Mouse (Mus musculus) gonadal fat pad, adult 2 months (tissue): ENCODE measurements around the gene Spata6. TPM values are rescaled to one million over a fixed set of nuclear protein-coding genes. Genes with fewer than 3 reads are reported as not detected.
A peak's percentile ranks its signal among the peaks of the same experiment; 100 is the strongest.

Experiments
- DNase-seq: peaks from one replicate; pipeline ENCODE4 v3.0.0-alpha.2; 2012; ENCODE audit warnings: low read depth
- polyA plus RNA-seq: library from polyadenylated mRNA; depleted of rRNA; stranded (reverse); fragments of >200 nt; gene quantifications from 2 replicates; pipeline ENCODE4 v1.2.3, GENCODE M21; 2012; rRNA removed

Spata6 gene
- 15.9 and 19.4 TPM in 2 replicates for polyA plus RNA-seq

DNA sequence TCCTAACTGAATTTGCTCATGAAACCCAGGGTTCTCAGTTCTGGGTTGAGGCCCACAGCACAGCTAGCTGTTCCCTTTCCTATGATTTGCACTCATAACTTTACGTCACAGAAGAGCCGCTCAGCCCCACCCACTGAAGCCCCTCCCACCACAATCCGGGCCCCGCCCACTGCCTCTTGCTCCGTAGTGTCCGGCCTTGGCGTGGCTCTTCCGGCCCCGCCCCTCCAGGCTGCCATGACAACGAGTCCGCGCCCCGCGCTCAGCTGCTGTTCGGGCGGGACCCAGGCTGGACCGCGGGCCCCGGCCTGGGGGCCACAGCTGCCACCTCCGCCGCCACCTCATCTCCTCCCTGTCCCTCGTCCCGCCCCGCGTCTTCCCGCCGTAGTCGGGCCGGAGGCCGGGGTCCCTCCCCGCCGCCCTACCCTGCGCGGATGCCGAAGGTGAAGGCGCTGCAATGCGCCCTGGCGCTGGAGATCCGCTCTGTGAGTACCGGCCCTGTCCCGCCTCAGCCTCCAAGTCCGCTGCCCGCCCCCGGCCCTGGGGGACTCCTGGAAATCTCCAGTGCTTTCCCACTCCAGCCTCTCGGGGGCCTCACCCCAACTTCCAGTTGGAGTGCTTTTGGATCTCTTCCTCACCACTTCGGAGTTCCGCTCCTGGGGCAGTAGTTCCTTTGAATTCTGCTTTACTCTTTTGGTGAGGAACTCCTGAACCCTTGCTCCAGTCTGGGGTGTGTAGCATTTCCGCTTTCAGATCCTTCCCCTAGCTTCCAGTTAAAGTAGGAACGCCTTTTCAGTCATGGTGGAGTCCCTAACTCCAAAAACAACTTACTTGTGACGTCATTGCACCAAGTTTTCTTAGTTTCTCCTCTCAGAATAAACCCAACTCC, at the start of gene Spata6:
Spata6 (plus strand) TSS at position 209 of the 886 bp plus-strand sequence.
- peak; percentile 13 for DNase-seq

GRCm38 (mm10) chr4:111670566-111671421, 49.0 kb upstream of the Spata6 start:
- DNase-seq: no peak

- DNase-seq: no peak
Observed at GRCm38 (mm10) chr4:111671440-111671839, 48.3 kb upstream of the Spata6 start.

DNA sequence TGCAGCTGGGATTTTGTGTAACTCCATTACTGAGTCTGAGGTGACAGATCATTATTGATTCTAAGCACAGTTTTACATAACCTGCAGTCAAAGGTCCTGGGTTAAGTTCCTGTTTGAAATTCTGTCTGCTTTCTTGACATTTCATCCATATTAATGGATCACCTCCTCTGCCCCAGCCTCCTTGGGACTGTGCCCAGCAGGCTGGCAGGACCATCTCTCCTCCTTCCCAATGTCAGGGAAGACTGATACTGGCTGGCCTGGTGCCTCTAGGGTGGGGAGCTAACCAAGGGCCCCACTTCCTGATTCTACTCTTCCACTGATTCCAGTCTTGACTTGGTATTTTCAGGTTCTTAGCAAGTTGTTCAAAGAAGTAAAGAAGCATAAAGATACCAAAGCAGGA, 45.9 kb upstream of the Spata6 start:
- DNase-seq: no peak

DNA sequence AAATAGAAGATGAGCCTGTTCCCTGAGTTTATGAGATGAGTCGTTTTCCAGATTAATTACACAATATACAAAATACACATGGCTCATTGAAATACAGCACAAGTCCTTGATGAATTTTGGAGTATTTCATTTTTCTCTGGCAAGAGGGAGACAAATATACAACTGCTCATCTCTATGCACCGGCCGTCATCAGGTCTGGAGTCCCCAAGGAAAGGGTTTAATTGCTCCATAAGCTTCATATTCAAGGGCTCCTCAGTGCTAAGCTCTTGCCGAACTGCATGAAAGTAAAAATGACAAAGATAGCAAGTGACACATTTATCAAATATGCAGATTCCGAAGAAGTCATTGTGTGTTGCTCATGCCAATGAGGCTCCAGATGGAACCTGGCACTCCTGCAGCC, 37.9 kb upstream of the Spata6 start:
- no peak for DNase-seq

- DNase-seq: no peak
Observed at GRCm38 (mm10) chr4:111682793-111683192, 37.0 kb upstream of the Spata6 start.

DNA sequence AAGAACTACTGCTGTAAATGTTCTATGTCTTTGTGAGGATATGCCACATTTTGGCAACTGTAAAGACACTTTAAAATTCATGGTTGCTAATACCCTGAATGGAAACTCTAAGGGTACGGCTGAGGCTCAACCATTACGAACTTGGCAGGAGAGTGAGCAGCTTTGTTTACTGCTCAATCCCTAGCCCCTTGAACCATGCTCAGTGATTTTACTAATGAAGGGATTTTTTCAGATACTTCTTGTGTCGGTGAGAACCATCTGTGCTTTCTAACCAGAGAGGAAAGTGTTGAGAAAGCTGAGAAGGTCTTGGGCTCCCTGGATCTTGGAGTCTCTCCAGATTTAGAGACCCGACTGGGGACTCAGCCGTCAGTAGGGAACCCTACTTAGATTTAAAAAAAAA, 35.9 kb upstream of the Spata6 start:
- no peak for DNase-seq

GRCm38 (mm10) chr4:111685951-111686350, 33.8 kb upstream of the Spata6 start:
- no peak for DNase-seq

- no peak for DNase-seq
Observed at GRCm38 (mm10) chr4:111686951-111687350, 32.8 kb upstream of the Spata6 start.

- DNase-seq: no peak
Observed at GRCm38 (mm10) chr4:111687613-111688012, 32.2 kb upstream of the Spata6 start.

DNA sequence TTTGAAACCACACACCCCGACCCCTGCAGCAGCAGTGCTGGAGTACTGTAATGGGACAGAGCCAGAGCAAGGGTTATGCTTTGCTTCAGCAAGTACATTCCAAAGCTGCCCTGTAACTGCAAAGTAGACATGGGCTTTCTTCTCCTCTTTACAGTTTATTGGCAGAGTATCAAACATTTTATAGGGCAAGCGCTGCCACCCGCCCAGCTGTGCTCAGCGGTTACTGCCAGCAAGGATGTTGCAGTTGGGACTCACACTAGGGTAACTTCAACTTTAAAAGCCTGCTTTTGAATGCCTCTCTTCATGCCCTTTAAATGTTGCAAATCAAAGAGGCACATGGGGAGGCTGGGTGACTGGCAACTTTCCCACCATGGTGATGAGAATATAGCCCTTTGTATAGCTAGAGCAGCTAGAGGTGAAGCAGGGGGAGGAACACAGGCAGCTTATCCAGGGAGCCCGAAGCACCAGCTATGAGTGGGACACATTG, 28.7 kb upstream of the Spata6 start:
- no peak for DNase-seq

GRCm38 (mm10) chr4:111701381-111701780, 18.4 kb upstream of the Spata6 start:
- DNase-seq: no peak

GRCm38 (mm10) chr4:111704126-111704525, 15.7 kb upstream of the Spata6 start:
- no peak for DNase-seq

DNA sequence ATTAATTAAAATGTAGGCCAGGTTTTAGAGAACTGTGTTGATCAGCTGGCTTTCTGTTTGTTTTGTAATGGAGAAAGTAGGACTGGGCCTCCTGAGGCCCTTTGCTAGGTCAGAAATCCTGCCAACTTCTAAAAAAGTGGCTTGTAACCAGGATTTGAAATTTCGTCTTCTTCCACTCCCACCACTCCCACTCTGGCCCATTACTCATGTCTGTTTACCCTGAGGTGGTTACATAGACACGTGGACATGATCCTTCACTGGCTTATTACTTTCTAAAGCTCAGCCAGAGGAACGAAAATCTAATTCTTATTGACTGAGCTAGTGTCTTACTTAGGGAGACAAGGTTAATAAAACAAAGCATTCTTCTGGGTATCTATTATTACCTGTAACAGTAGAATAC, 14.8 kb upstream of the Spata6 start:
- DNase-seq: no peak

DNA sequence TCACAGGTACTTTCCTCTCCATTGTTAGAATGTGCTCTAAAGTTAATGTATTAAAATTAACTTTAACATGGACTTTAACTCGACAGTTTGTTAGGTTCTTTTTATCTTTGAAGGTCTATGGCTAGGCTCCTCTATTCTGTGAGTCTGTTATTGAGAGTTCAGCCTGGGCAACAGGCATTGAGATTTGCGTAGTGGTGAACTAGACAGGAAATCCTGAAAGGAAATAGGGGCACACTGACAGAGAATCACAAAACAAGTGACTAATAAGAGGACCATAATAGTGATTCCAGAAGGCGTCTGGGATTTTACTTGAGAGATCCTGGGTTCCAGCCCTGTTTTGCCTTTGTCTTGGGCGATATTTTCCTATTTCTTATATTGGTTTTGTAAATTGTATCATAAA, 488 bp upstream of the Spata6 start:
- DNase-seq: no peak

DNA sequence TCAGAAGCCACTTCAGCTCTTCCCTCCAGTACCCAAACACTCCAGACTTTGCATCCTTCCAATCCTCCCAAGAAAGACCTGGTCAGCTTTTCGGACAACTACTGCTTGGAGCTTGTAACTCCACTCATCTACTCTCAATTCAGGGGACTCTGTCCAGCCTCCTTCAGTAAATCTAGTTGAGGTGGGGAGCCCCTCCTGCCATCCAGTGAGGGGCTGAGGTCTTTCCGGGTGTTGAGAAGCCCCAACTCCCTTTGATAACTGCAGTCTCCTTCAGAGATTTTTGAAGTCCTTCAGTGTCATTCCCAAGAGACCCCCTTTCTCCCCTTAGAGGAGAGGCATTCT, 849 bp downstream of the Spata6 start:
- DNase-seq: no peak

DNA sequence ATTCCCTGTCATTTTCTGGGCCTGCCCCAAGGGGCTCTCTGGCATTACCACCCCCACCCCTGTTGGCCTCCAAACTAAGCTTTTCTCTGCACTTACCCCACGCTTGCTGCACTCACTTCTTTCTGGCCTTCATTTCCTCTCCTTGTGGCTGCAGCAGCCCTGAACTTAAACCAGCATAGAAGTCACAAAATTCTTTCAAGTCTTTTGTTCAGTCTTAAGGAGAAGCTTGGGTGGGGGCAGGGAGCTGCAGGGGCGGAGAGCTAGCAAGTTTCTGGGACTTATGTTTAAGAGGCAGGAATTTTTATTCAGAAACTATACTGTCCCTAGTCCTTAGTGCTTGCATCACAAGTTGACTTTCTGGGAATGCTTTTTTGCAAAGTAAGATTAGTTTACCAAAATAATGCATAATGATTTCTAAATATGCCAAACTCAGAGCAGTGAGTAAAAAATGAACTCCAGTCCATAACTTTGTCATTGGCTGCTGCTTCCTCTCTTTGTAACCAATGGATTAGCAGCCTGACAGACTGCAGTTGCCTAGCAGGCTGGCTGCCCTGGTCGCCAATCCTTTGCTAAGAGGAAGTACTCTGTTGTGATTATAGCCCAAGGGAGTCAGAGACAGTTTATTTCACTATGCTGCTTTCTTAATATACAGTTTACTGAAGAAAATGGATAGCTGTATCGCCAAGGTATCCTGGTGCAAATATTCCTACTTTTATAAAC, 1.5 kb downstream of the Spata6 start:
- DNase-seq: no peak

DNA sequence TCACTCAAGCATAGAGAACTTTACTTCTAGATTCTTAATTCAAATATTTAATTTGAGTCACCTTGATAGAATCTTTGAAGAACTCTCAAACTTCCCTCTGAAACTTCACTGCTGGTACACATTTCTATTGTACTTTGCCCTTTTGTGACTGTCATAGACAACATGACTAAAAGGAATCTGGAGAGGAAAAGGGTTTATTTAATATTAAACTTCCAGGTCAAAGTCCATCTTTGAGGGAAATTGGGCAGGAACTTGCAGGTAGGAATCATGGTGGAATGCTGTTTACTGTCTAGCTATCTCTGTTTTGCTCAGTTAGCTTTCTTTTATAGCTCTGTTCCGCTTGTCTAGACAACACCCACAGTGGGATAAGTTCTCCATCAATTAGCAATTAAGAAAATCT, 17.8 kb downstream of the Spata6 start:
- DNase-seq: no peak

GRCm38 (mm10) chr4:111780533-111780932, 60.7 kb downstream of the Spata6 start:
- DNase-seq: no peak

GRCm38 (mm10) chr4:111799892-111800291, 80.1 kb downstream of the Spata6 start:
- DNase-seq: no peak

- no peak for DNase-seq
Observed at GRCm38 (mm10) chr4:111803164-111803563, 83.4 kb downstream of the Spata6 start.

DNA sequence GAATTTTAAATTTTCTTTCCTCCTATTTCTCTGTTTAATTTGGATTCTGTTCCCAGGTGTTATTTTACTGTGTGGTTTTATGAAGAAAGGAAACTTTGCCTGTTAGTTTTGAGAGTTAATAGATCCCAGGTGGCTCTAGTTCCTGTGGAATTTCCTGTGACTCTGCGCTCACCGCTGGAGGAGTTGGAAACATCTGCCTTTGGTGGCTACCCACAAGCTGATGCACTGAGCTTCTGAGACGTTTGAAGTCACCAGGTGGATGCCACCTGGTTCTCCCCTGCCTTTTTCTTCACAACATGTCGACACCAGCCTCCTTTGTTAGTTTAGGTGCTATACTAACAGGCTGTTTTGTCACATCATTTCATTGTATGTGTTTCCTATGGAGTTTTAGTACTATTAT, 97.7 kb downstream of the Spata6 start:
- DNase-seq: no peak
